Mouse (Mus musculus) olfactory bulb, adult 2 months (tissue): ENCODE results near the gene Arhgap17.

Source experiments
- CTCF ChIP-seq: fragments of 200-500 bp; IDR thresholded peaks from 2 replicates; pipeline ENCODE4 v1.5.1; 2012; ENCODE audit warnings: low read depth, mild to moderate bottlenecking, low read length, moderate library complexity; ENCODE audit not compliant: insufficient read depth
- POLR2A ChIP-seq: fragments of 200-500 bp; IDR thresholded peaks from 2 replicates; pipeline ENCODE4 v1.6.1; 2012; ENCODE audit warnings: mild to moderate bottlenecking, low read depth, low read length, moderate library complexity; ENCODE audit not compliant: insufficient read depth

DNA sequence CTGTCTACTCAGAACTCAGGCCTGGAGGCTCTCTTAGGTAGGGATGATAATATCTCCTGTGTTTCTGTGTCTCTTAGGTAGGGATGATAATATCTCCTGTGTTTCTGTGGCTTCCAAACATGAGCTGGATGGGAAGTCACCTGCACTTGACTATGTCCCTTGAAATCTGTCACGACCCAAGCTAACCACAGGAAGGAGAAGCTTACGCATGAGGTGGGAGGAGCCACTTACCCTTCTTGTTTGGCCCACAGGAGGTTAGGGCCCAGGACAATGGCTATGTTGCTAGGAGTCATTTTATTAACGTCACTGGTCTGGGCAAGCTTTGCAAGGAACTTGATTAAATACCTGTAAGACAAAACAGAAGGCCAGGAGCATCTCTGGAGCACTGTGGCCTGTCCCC, 69.5 kb downstream of the Arhgap17 start:
- TF ChIP-seq CTCF: no peak
- no peak for TF ChIP-seq POLR2A
